Mouse (Mus musculus) heart, adult 2 months (tissue): Measurements from ENCODE around the gene Psmd9.

Source experiments
- CTCF ChIP-seq: fragments of 200-600 bp; IDR thresholded peaks from 2 replicates; pipeline ENCODE4 v1.8.1; 2022; ENCODE audit warnings: antibody characterized with exemption, mild to moderate bottlenecking, moderate library complexity
- POLR2A ChIP-seq: fragments of 200-500 bp; IDR thresholded peaks from 2 replicates; pipeline ENCODE4 v1.6.1; 2011; ENCODE audit warnings: mild to moderate bottlenecking, low read depth, low read length, control low read depth; ENCODE audit not compliant: insufficient read depth

- TF ChIP-seq POLR2A (no peak), CTCF (peak; percentile 68)
Measured at GRCm38 (mm10) chr5:123156763-123157162, 12.4 kb upstream of the Psmd9 start.
